Mouse (Mus musculus) midbrain, embryonic 12.5 days (tissue): ENCODE data around the gene Nos1ap. TPM values are rescaled to one million over a fixed set of nuclear protein-coding genes. Genes with fewer than 3 reads are reported as not detected.
A peak's percentile ranks its signal among the peaks of the same experiment; 100 is the strongest.

ENCODE experiments used
- ATAC-seq: fragments of 200-750 bp; cut with Nextera tagmentation; 2 replicates; pipeline ENCODE4 v1.8.0; 2017; ENCODE audit warnings: low read depth, moderate TSS enrichment, moderate library complexity; ENCODE audit not compliant: low FRiP score
- H3K27ac ChIP-seq: fragments of 300-500 bp; sonication (generic); replicated peaks from 2 replicates; pipeline ENCODE4 v1.5.1; 2016; ENCODE audit warnings: mild to moderate bottlenecking
- H3K27me3 ChIP-seq: fragments of 300-500 bp; sonication (generic); 2 replicates; pipeline ENCODE4 v1.6.1; 2016; ENCODE audit warnings: mild to moderate bottlenecking
- H3K36me3 ChIP-seq: fragments of 300-500 bp; sonication (generic); 2 replicates; pipeline ENCODE4 v1.6.1; 2016
- H3K4me1 ChIP-seq: fragments of 300-500 bp; sonication (generic); 2 replicates; pipeline ENCODE4 v1.6.1; 2016
- H3K4me2 ChIP-seq: fragments of 300-500 bp; sonication (generic); replicated peaks from 2 replicates; pipeline ENCODE4 v1.6.1; 2016; ENCODE audit warnings: mild to moderate bottlenecking, moderate library complexity
- H3K4me3 ChIP-seq: fragments of 300-500 bp; sonication (generic); 2 replicates; pipeline ENCODE4 v1.5.1; 2016; ENCODE audit warnings: mild to moderate bottlenecking
- H3K9ac ChIP-seq: fragments of 300-500 bp; sonication (generic); replicated peaks from 2 replicates; pipeline ENCODE4 v1.6.1; 2016; ENCODE audit warnings: mild to moderate bottlenecking, moderate library complexity
- H3K9me3 ChIP-seq: fragments of 300-500 bp; sonication (generic); 2 replicates; pipeline ENCODE4 v1.6.1; 2016; ENCODE audit warnings: mild to moderate bottlenecking
- WGBS: fragments of 180-500 bp; shearing (Covaris S2); methylation state at CpG from one replicate; pipeline ENCODE4 v1.1.7; 2016; 5-methylcytosine and 5-hydroxymethylcytosine counted together
- polyA plus RNA-seq: library from polyadenylated mRNA; unstranded; fragments of >200 nt; fragmentation: Nextera tagmentation; extraction: Ambion mirVana; gene quantifications from 2 replicates; pipeline ENCODE4 v1.2.1, GENCODE M21; 2016

The Nos1ap gene
- polyA plus RNA-seq, 1 experiment from 2014 or later = 11.9 TPM

DNA sequence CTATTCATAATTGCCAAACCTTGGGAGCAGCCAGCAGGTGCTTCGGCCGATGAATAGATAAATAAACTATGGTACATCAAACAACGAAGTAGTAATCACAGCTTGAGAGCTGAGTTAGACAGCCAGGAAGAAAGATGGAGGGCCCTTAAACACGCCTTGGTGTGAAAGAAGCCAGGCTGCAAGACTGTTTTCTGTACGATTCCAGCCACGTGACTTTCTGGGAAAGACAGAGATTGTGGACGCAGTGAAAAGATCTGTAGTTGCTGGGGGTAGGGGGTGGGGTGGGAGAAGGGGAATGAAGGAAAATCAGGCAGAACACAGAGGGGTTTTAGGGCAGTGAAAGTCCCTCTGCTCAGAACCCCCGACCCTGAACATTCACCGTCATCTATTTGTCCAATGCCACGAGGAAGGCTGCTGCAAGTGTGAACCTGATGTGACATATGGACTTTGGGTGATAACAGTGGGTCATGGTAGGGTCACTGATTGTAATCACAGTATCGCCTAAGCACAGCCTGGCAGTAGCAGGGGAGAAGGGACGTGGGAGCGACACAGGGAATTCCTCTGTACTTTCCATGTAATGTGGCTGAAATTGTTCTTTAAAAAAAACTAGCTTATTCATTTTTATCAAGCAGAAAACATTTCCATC, 94.0 kb downstream of the Nos1ap start:
- H3K9me3 ChIP-seq = no peaks in the 10 kb centered on the region
- H3K36me3 ChIP-seq = no peaks in the 10 kb centered on the region
- no peak overlapping the region for H3K4me3 ChIP-seq
- no peak overlapping the region for H3K4me2 ChIP-seq
- ATAC-seq = no peak
- H3K9ac ChIP-seq = no peak overlapping the region
- WGBS = 77% methylated on average over 13 of the region's 13 CpGs
- H3K4me1 ChIP-seq = 0 out of 2 replicates have a peak, but pooled peaks cover 7% of the 10 kb centered on the region
- no peak overlapping the region for H3K27ac ChIP-seq
- H3K27me3 ChIP-seq = no peaks in the 10 kb centered on the region

- Histone ChIP-seq H3K4me3 (no peak overlapping the region), H3K36me3 (no peaks in the 10 kb centered on the region), H3K27me3 (no peaks in the 10 kb centered on the region; the same call in 1 of the 2 replicates), H3K4me2 (no peak overlapping the region), H3K4me1 (0 out of 2 replicates have a peak, but pooled peaks cover 7% of the 10 kb centered on the region), H3K9ac (no peak overlapping the region), H3K27ac (no peak overlapping the region), H3K9me3 (no peaks in the 10 kb centered on the region)
- 80% methylated on average over 2 of the region's 2 CpGs for WGBS
- no peak for ATAC-seq
Measured at GRCm38 (mm10) chr1:170492527-170492926, 97.1 kb downstream of the Nos1ap start.

DNA sequence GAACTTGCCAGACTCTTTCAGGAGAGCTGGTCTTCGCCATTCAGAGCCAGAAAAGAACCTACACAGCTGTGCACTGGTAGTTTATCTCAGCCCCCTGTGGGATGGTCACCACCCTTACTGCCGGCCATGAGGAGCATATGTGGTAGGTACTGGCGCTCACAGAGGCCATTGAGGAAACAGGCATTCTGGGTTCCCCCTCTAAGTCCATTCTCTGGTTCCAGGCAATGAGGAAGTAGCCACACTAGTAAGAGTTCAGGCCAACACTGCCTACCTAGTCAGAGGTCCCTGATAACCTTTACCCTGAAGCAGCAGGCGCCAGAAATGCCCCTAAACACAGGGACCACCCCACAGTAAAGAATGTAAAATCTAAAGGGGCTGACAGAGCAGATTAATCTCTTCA, 97.6 kb downstream of the Nos1ap start:
- H3K9ac ChIP-seq = no peak overlapping the region
- no peak overlapping the region; the same call in 1 of the 2 replicates for H3K27ac ChIP-seq
- H3K4me1 ChIP-seq = 0 out of 2 replicates have a peak, but pooled peaks cover 7% of the 10 kb centered on the region
- no peaks in the 10 kb centered on the region for H3K9me3 ChIP-seq
- no peak overlapping the region for H3K4me3 ChIP-seq
- H3K36me3 ChIP-seq = no peaks in the 10 kb centered on the region
- 81% methylated on average over 4 of the region's 4 CpGs for WGBS
- H3K4me2 ChIP-seq = no peak overlapping the region
- ATAC-seq = no peak
- H3K27me3 ChIP-seq = no peaks in the 10 kb centered on the region; the same call in 1 of the 2 replicates

GRCm38 (mm10) chr1:170489936-170490335, 99.7 kb downstream of the Nos1ap start:
- H3K9me3 ChIP-seq = no peaks in the 10 kb centered on the region
- no peak overlapping the region for H3K4me2 ChIP-seq
- WGBS = 90% methylated on average over 7 of the region's 7 CpGs
- H3K4me3 ChIP-seq = no peak overlapping the region
- no peak overlapping the region for H3K9ac ChIP-seq
- no peak for ATAC-seq
- H3K4me1 ChIP-seq = peaks cover 12% of the 10 kb centered on the region; the same call in 1 of the 2 replicates
- no peak overlapping the region for H3K27ac ChIP-seq
- no peaks in the 10 kb centered on the region; the same call in 1 of the 2 replicates for H3K27me3 ChIP-seq
- no peaks in the 10 kb centered on the region for H3K36me3 ChIP-seq

DNA sequence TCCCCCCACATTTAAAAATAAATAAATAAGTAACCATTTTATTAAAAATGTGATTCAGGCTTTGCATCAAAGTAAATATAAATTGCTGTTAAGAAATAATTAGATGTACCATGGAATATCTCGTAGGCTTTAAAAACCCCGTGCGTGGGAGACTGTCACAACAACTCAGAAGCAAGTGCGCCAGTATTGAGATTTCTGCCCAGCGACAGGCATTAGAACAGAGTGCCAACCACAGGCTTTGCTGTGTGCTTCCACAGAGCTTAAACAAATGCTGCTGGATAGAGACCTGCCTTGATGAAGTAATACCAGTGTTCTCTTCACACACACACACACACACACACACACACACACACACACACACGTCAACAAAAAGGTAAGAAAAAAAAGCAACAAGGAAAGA, 100.2 kb downstream of the Nos1ap start:
- no peak overlapping the region for H3K9ac ChIP-seq
- H3K4me3 ChIP-seq = no peak overlapping the region
- H3K27ac ChIP-seq = no peak overlapping the region
- H3K4me2 ChIP-seq = no peak overlapping the region
- ATAC-seq = no peak
- no peaks in the 10 kb centered on the region; the same call in 1 of the 2 replicates for H3K27me3 ChIP-seq
- H3K36me3 ChIP-seq = no peaks in the 10 kb centered on the region
- H3K4me1 ChIP-seq = peaks cover 14% of the 10 kb centered on the region; the same call in 1 of the 2 replicates
- WGBS = 82% methylated on average over 6 of the region's 6 CpGs
- no peaks in the 10 kb centered on the region for H3K9me3 ChIP-seq

- Histone ChIP-seq H3K27ac (peak overlapping the region; percentile 30; the same call in 1 of the 2 replicates), H3K4me1 (peaks cover 19% of the 10 kb centered on the region), H3K27me3 (peaks cover 11% of the 10 kb centered on the region), H3K36me3 (no peaks in the 10 kb centered on the region), H3K9me3 (no peaks in the 10 kb centered on the region), H3K4me3 (no peak overlapping the region), H3K4me2 (no peak overlapping the region), H3K9ac (no peak overlapping the region)
- ATAC-seq = no peak
- 43% methylated on average over 4 of the region's 4 CpGs for WGBS
Measured at GRCm38 (mm10) chr1:170485119-170485518, 104.5 kb downstream of the Nos1ap start.

GRCm38 (mm10) chr1:170482236-170482905, 107.3 kb downstream of the Nos1ap start:
- H3K4me3 ChIP-seq = no peak overlapping the region

DNA sequence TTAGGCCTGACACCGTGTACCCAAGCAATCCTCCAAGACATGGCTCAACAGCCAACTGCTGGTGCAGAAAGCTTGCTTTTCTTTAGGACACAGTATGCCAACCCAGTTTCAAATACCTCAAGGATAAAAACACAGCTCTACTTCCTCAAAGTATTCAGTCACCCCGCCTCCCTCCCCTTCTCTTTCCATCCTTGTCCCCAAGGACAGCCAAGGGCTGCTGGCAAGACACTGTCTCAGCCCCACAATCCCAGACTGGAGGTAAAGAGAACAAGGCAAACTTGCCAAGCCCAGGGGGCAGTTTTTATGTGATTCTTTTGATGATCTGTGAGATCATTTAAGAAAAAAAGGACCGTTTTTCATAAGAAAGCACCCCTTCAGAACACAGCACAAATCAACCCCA, 108.6 kb downstream of the Nos1ap start:
- H3K27ac ChIP-seq = 0 out of 2 replicates have a peak overlapping the region, but pooled peaks have one; percentile 10
- H3K9me3 ChIP-seq = no peaks in the 10 kb centered on the region
- no peak for ATAC-seq
- peaks cover 11% of the 10 kb centered on the region; the same call in 1 of the 2 replicates for H3K27me3 ChIP-seq
- 76% methylated on average over 3 of the region's 3 CpGs for WGBS
- H3K4me2 ChIP-seq = no peak overlapping the region
- no peak overlapping the region for H3K9ac ChIP-seq
- H3K4me3 ChIP-seq = no peak overlapping the region
- H3K36me3 ChIP-seq = no peaks in the 10 kb centered on the region
- peaks cover 52% of the 10 kb centered on the region for H3K4me1 ChIP-seq

More at GRCm38 (mm10) chr1:170482236-170482905, 107.3 kb downstream of the Nos1ap start:
- 86% methylated on average over 7 of the region's 8 CpGs for WGBS
- H3K9ac ChIP-seq = no peak overlapping the region
- H3K4me1 ChIP-seq = peaks cover 40% of the 10 kb centered on the region
- H3K9me3 ChIP-seq = no peaks in the 10 kb centered on the region
- H3K27me3 ChIP-seq = peaks cover 11% of the 10 kb centered on the region; the same call in 1 of the 2 replicates
- H3K27ac ChIP-seq = no peak overlapping the region
- H3K4me2 ChIP-seq = no peak overlapping the region
- ATAC-seq = no peak
- no peaks in the 10 kb centered on the region for H3K36me3 ChIP-seq

DNA sequence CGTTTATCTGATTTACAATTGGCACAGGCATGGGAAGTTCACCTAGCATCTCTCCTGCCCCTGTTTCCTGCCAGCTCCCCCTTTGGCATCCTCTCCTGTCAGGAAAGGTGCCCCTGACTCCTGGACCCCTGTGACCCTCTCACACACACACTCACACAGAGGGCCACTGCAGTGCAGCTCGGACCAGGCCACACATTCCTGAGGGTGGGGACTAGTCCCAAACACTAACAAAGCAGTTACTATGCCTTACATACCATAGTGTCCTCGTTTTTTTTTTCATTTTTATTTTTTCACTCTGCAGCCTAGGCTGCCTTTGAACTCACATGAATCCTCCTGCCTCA, 110.2 kb downstream of the Nos1ap start:
- Histone ChIP-seq H3K27me3 (peaks cover 17% of the 10 kb centered on the region; the same call in 1 of the 2 replicates), H3K27ac (no peak overlapping the region), H3K36me3 (no peaks in the 10 kb centered on the region), H3K4me3 (no peak overlapping the region), H3K4me2 (no peak overlapping the region), H3K9me3 (no peaks in the 10 kb centered on the region), H3K4me1 (peaks cover 40% of the 10 kb centered on the region), H3K9ac (no peak overlapping the region)
- no peak for ATAC-seq
- WGBS = 20% methylated on average over 3 of the region's 3 CpGs

DNA sequence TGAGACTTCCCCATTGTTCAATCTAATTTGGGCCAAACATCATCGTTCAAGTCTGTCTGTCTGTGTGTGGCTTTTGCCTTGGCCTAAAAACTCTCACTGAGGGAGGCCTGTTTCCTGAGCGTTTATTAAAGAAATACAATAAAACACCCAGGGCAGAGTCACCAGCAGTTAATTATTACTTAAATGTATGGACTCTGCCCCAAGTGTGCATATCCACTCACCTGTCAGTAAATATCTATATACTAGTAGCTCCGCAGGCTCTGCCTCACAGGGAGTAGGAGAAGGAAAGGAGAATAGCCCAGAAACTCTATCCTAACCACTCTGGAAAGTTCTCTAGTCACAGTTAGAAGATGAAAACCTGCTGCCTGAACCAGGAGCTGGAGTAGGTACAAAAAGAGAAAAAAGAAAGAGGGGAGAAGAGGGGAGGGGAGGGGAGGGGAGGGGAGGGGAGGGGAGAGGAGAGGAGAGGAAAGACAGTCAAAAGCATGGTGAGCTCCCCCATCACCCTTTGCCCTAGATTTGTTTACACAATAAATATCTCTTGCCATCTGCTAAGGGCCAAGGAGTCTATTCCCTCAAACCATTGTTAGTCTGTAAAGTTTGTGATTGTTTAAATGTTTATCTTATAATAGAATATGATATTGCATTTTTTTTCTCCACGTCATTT, 110.7 kb downstream of the Nos1ap start:
- Histone ChIP-seq H3K27me3 (peaks cover 17% of the 10 kb centered on the region; the same call in 1 of the 2 replicates), H3K4me3 (no peak overlapping the region), H3K4me2 (no peak overlapping the region), H3K4me1 (peaks cover 40% of the 10 kb centered on the region), H3K36me3 (no peaks in the 10 kb centered on the region), H3K9me3 (no peaks in the 10 kb centered on the region), H3K9ac (no peak overlapping the region), H3K27ac (peak overlapping the region; percentile 73)
- 56% methylated on average over 4 of the region's 4 CpGs for WGBS
- ATAC-seq = no peak

GRCm38 (mm10) chr1:170477636-170478600, 111.7 kb downstream of the Nos1ap start:
- H3K9me3 ChIP-seq = no peaks in the 10 kb centered on the region
- no peak overlapping the region for H3K9ac ChIP-seq
- peaks cover 17% of the 10 kb centered on the region; the same call in 1 of the 2 replicates for H3K27me3 ChIP-seq
- H3K4me1 ChIP-seq = peaks cover 40% of the 10 kb centered on the region
- WGBS = 10% methylated on average over 10 of the region's 10 CpGs
- H3K4me3 ChIP-seq = no peak overlapping the region
- peak; percentile 93 for ATAC-seq
- H3K4me2 ChIP-seq = peak overlapping the region; percentile 33
- no peaks in the 10 kb centered on the region for H3K36me3 ChIP-seq
- H3K27ac ChIP-seq = peak overlapping the region; percentile 73
